ENCODE assay signal across 10 mouse cellular contexts in genomic region chr10:37289964-37290704, GRCm38 (mm10).
DNase-seq lines count a peak whose midpoint lies in the region; ATAC-seq and TF ChIP-seq lines count a peak whose summit lies in the region.
"Had no signal": no experiment of that assay in that cellular context is flagged by ENCODE, and none has a peak within 500 bp of the region (broad histone marks: within the 10 kb centered on the region; RNA-seq: fewer than 3 reads in every experiment).

No protein-coding gene starts in this region.

- intact Hi-C loops in gastrocnemius, adult 2 months (cut with DNase I) = no loop called here

- no peaks in the 10 kb centered on the region for H3K9me3 ChIP-seq in lung, embryonic 14.5 days (ENCODE audit: low read depth, low read length)
- H3K9me3 ChIP-seq: midbrain, embryonic 12.5 days had no signal

- no peak overlapping the region for H3K4me2 ChIP-seq in lung, embryonic 14.5 days
- H3K4me2 ChIP-seq: midbrain, embryonic 12.5 days had no signal

- no peaks in the 10 kb centered on the region for H3K36me3 ChIP-seq in lung, embryonic 14.5 days (ENCODE audit: insufficient read depth)
- H3K36me3 ChIP-seq: midbrain, embryonic 12.5 days had no signal

- H3K27ac ChIP-seq in lung, embryonic 14.5 days (ENCODE audit: low read depth) = no peak overlapping the region
- H3K27ac ChIP-seq in gastrocnemius, adult 2 months = no peak overlapping the region
- H3K27ac ChIP-seq: midbrain, embryonic 12.5 days had no signal

- H3K4me1 ChIP-seq in lung, embryonic 14.5 days (ENCODE audit: insufficient read depth) = no peaks in the 10 kb centered on the region
- H3K4me1 ChIP-seq: midbrain, embryonic 12.5 days had no signal

- TF ChIP-seq CTCF in lung, embryonic 14.5 days (IDR thresholded peaks at IDR 0.05; ENCODE audit: low read depth) = no peak
- TF ChIP-seq CTCF in gastrocnemius, adult 2 months (IDR thresholded peaks at IDR 0.05) = no peak

- peak; percentile 84; the same call in 1 of the 2 replicates for ATAC-seq in lung, embryonic 14.5 days (ENCODE audit: insufficient read depth)
- peak; percentile 78 for ATAC-seq in megakaryocyte, adult 5-6 weeks (ENCODE audit: poor library complexity, severe bottlenecking)

- no peak overlapping the region for H3K9ac ChIP-seq in lung, embryonic 14.5 days
- H3K9ac ChIP-seq: midbrain, embryonic 12.5 days had no signal

- H3K27me3 ChIP-seq in lung, embryonic 14.5 days (ENCODE audit: insufficient read depth, low read length) = no peaks in the 10 kb centered on the region
- H3K27me3 ChIP-seq: midbrain, embryonic 12.5 days had no signal

- H3K4me3 ChIP-seq in lung, embryonic 14.5 days (ENCODE audit: low read depth, low read length) = no peak overlapping the region
- H3K4me3 ChIP-seq in gastrocnemius, adult 2 months = no peak overlapping the region
- H3K4me3 ChIP-seq: midbrain, embryonic 12.5 days had no signal

- peak; percentile 12 for DNase-seq in embryo, embryonic 10 days (ENCODE audit: low spot score)
- DNase-seq in embryo, embryonic 9.5 days (ENCODE audit: extremely low spot score) = no peak
- peak; percentile 63 for DNase-seq in lung, embryonic 14.5 days
- DNase-seq in lung, postnatal 14 days = no peak
- DNase-seq in c-Kit-positive CD71-negative TER-119-negative erythroid progenitor cells, embryonic 14.5 days (ENCODE audit: low read depth) = peak; percentile 24
- DNase-seq in gastrocnemius, adult 2 months = no peak
- DNase-seq in MN1 (ENCODE audit: low spot score) = no peak
- DNase-seq: cerebellum, postnatal 36 days had no signal

- 77% methylated on average over 3 of the region's 3 CpGs for WGBS in lung, embryonic 14.5 days

Comparison
In these comparisons a context has a peak if more than half of its experiments do, and no peak if none do; other contexts are left out.
1. DNase-seq: peak in embryo, embryonic 10 days (single experiment), lung, embryonic 14.5 days (single experiment) and c-Kit-positive CD71-negative TER-119-negative erythroid progenitor cells, embryonic 14.5 days (single experiment); none in embryo, embryonic 9.5 days (single experiment), lung, postnatal 14 days (single experiment), gastrocnemius, adult 2 months (single experiment) and MN1 (single experiment).